Mouse (Mus musculus): ENCODE data around the gene C1qtnf6. TPM values are rescaled to one million over a fixed set of nuclear protein-coding genes. Genes with fewer than 3 reads are reported as not detected.

C1qtnf6 gene
- total and polyA plus RNA-seq, 3 experiments: 14.1 to 20.8 (median 17.0) TPM

- Histone ChIP-seq H3K27me3 (ENCODE audit: control insufficient read depth, insufficient read depth, low read length) (no peaks in the 10 kb centered on the region), H3K4me1 (ENCODE audit: control insufficient read depth, insufficient read depth, low read length) (peaks cover 24% of the 10 kb centered on the region), H3K27ac (peak overlapping the region; percentile 92), H3K4me3 (peak overlapping the region; percentile 51), H3K9ac (ENCODE audit: low read depth, low read length) (peak overlapping the region; percentile 65), H3K36me3 (ENCODE audit: control insufficient read depth, insufficient read depth, low read length) (no peaks in the 10 kb centered on the region), H3K79me2 (replicated peaks; ENCODE audit: control insufficient read depth, insufficient read depth, low read length) (no peaks in the 10 kb centered on the region)
- TF ChIP-seq CTCF (IDR thresholded peaks at IDR 0.05) (no peak), POLR2A (IDR thresholded peaks at IDR 0.05; ENCODE audit: insufficient read depth, low read depth, low read length) (peak; percentile 9; the same call in 1 of the 2 replicates), EP300 (IDR thresholded peaks at IDR 0.05; ENCODE audit: insufficient read depth, low read depth, low read length) (0 out of 2 replicates have a peak, but pooled peaks have one; percentile 26)
- WGBS: 24% methylated on average over 11 of the region's 11 CpGs
- peak; percentile 69 to 75 for DNase-seq
- intact Hi-C loops (cut with DNase I): loop anchor here (1.0 to 5.0 kb wide), 2 partner anchors 9 to 258 kb away; no protein-coding TSS in a partner anchor
Observed at GRCm38 (mm10) chr15:78528726-78529411, 2.3 kb downstream of the C1qtnf6 start.

GRCm38 (mm10) chr15:78527973-78528372, 3.2 kb downstream of the C1qtnf6 start:
- peak; percentile 69 to 71 for DNase-seq
- Histone ChIP-seq H3K27me3 (ENCODE audit: control insufficient read depth, insufficient read depth, low read length) (no peaks in the 10 kb centered on the region), H3K27ac (peak overlapping the region; percentile 92), H3K9ac (ENCODE audit: low read depth, low read length) (no peak overlapping the region), H3K79me2 (replicated peaks; ENCODE audit: control insufficient read depth, insufficient read depth, low read length) (no peaks in the 10 kb centered on the region), H3K4me3 (peak overlapping the region; percentile 6; the same call in 1 of the 2 replicates), H3K4me1 (ENCODE audit: control insufficient read depth, insufficient read depth, low read length) (peaks cover 24% of the 10 kb centered on the region), H3K36me3 (ENCODE audit: control insufficient read depth, insufficient read depth, low read length) (no peaks in the 10 kb centered on the region)
- intact Hi-C loops (cut with DNase I): loop anchor here (5.0 kb wide), 1 partner anchor 259 kb away; no protein-coding TSS in a partner anchor
- TF ChIP-seq EP300 (IDR thresholded peaks at IDR 0.05; ENCODE audit: insufficient read depth, low read depth, low read length): 0 out of 2 replicates have a peak, but pooled peaks have one; percentile 16
- no peak for TF ChIP-seq CTCF (IDR thresholded peaks at IDR 0.05)
- 43% methylated on average over 7 of the region's 7 CpGs for WGBS

DNA sequence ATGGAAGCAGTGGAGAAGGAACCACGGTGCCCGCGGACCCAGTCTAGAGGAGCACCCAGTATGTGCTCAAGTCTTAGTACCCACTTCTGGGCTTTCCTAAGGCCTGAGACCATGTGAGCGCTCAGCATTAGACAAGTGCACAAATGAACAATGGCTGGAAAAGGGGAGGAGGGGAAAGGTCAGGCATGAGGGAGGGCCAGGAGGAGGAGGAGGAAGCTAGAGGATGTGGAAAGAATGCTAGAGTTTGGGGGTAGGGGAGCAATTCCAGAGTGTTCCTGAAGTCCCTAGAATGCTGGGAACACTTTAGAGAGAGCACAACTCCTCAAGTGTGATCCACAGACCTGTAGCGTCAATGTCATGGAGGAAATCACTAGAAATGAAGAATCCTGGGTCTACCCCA, 7.1 kb downstream of the C1qtnf6 start:
- Histone ChIP-seq H3K36me3 (ENCODE audit: control insufficient read depth, insufficient read depth, low read length) (no peaks in the 10 kb centered on the region), H3K79me2 (replicated peaks; ENCODE audit: control insufficient read depth, insufficient read depth, low read length) (no peaks in the 10 kb centered on the region), H3K4me1 (ENCODE audit: control insufficient read depth, insufficient read depth, low read length) (peaks cover 31% of the 10 kb centered on the region), H3K27me3 (ENCODE audit: control insufficient read depth, insufficient read depth, low read length) (no peaks in the 10 kb centered on the region), H3K9ac (ENCODE audit: low read depth, low read length) (no peak overlapping the region), H3K4me3 (no peak overlapping the region), H3K27ac (peak overlapping the region; percentile 7; the same call in 1 of the 2 replicates)
- DNase-seq: no peak
- intact Hi-C loops (cut with DNase I): no loop called here
- WGBS: 62% methylated on average over 5 of the region's 5 CpGs
- TF ChIP-seq POLR2A (IDR thresholded peaks at IDR 0.05; ENCODE audit: insufficient read depth, low read depth, low read length) (no peak), EP300 (IDR thresholded peaks at IDR 0.05; ENCODE audit: insufficient read depth, low read depth, low read length) (no peak), CTCF (IDR thresholded peaks at IDR 0.05) (no peak)

DNA sequence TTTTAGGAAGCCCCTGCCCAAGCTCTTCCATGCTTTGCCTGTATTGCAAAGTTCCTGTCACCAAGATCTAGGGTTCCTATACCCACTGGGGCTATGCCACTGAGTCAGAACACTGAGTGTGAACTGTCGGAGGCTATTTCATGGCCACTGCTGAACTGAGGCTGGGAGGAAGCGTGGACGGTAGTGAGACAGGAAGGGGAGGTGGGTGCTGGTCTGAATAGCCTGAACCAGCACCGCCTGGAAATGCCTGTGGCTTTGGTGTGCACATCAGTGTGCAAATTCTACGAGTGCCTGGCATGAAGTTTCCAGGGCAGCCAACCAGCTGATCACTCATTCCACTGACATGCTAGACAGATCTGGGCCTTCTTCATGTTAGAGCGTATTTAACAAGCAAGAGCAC, 9.3 kb downstream of the C1qtnf6 start:
- Histone ChIP-seq H3K79me2 (replicated peaks; ENCODE audit: control insufficient read depth, insufficient read depth, low read length) (no peaks in the 10 kb centered on the region), H3K4me1 (ENCODE audit: control insufficient read depth, insufficient read depth, low read length) (peaks cover 27% of the 10 kb centered on the region), H3K27ac (no peak overlapping the region), H3K4me3 (no peak overlapping the region), H3K9ac (ENCODE audit: low read depth, low read length) (no peak overlapping the region), H3K27me3 (ENCODE audit: control insufficient read depth, insufficient read depth, low read length) (no peaks in the 10 kb centered on the region), H3K36me3 (ENCODE audit: control insufficient read depth, insufficient read depth, low read length) (no peaks in the 10 kb centered on the region)
- DNase-seq: no peak
- no peak for TF ChIP-seq CTCF (IDR thresholded peaks at IDR 0.05)
- no peak for TF ChIP-seq POLR2A (IDR thresholded peaks at IDR 0.05; ENCODE audit: insufficient read depth, low read depth, low read length)
- TF ChIP-seq EP300 (IDR thresholded peaks at IDR 0.05; ENCODE audit: insufficient read depth, low read depth, low read length): no peak
- intact Hi-C loops (cut with DNase I): no loop called here
- WGBS: 57% methylated on average over 6 of the region's 6 CpGs

DNA sequence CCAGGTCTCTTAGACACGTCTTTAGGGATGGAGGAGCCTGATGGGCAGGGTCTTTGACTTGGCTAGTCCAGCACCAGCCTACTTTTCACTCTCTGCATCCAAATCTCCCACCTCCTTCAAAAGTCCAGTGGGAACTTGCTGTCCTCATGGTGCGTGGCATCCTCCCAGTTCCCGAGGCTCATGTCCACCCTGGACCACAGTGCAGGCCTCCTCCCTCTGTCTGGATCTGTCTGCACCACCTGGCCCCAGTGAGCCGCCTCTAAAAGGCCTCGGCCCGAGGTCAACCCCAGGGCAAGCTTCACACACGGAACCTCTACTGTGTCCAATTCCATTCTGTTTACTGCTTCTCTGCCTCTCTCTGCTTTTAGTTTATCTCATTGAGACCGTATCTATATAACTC, 9.9 kb downstream of the C1qtnf6 start:
- peak in 1 of 2 experiments; percentile 31 for DNase-seq
- WGBS: 54% methylated on average over 8 of the region's 8 CpGs
- no peak for TF ChIP-seq EP300 (IDR thresholded peaks at IDR 0.05; ENCODE audit: insufficient read depth, low read depth, low read length)
- 0 out of 2 replicates have a peak, but pooled peaks have one; percentile 11 for TF ChIP-seq POLR2A (IDR thresholded peaks at IDR 0.05; ENCODE audit: insufficient read depth, low read depth, low read length)
- TF ChIP-seq CTCF (IDR thresholded peaks at IDR 0.05): no peak

GRCm38 (mm10) chr15:78520112-78520715, 11.0 kb downstream of the C1qtnf6 start:
- Histone ChIP-seq H3K27ac (peak overlapping the region; percentile 85), H3K36me3 (ENCODE audit: control insufficient read depth, insufficient read depth, low read length) (no peaks in the 10 kb centered on the region), H3K4me3 (no peak overlapping the region), H3K9ac (ENCODE audit: low read depth, low read length) (no peak overlapping the region; the same call in 1 of the 2 replicates), H3K27me3 (ENCODE audit: control insufficient read depth, insufficient read depth, low read length) (no peaks in the 10 kb centered on the region), H3K4me1 (ENCODE audit: control insufficient read depth, insufficient read depth, low read length) (peaks cover 25% of the 10 kb centered on the region), H3K79me2 (replicated peaks; ENCODE audit: control insufficient read depth, insufficient read depth, low read length) (no peaks in the 10 kb centered on the region)
- intact Hi-C loops (cut with DNase I): loop anchor here (1.0 kb wide), 1 partner anchor 9 kb away; no protein-coding TSS in a partner anchor
- peak; percentile 76 to 84 for DNase-seq
- TF ChIP-seq CTCF (IDR thresholded peaks at IDR 0.05) (no peak), EP300 (IDR thresholded peaks at IDR 0.05; ENCODE audit: insufficient read depth, low read depth, low read length) (peak; percentile 100), POLR2A (IDR thresholded peaks at IDR 0.05; ENCODE audit: insufficient read depth, low read depth, low read length) (peak; percentile 64)
- 30% methylated on average over 13 of the region's 13 CpGs for WGBS

More for the DNA sequence above, 9.9 kb downstream of the C1qtnf6 start:
- Histone ChIP-seq H3K9ac (ENCODE audit: low read depth, low read length) (no peak overlapping the region), H3K79me2 (replicated peaks; ENCODE audit: control insufficient read depth, insufficient read depth, low read length) (no peaks in the 10 kb centered on the region), H3K27me3 (ENCODE audit: control insufficient read depth, insufficient read depth, low read length) (no peaks in the 10 kb centered on the region), H3K4me3 (no peak overlapping the region), H3K4me1 (ENCODE audit: control insufficient read depth, insufficient read depth, low read length) (peaks cover 26% of the 10 kb centered on the region), H3K27ac (peak overlapping the region; percentile 54), H3K36me3 (ENCODE audit: control insufficient read depth, insufficient read depth, low read length) (no peaks in the 10 kb centered on the region)
- intact Hi-C loops (cut with DNase I): no loop called here
